Mouse (Mus musculus): ENCODE measurements around the gene Itpr1.

DNA sequence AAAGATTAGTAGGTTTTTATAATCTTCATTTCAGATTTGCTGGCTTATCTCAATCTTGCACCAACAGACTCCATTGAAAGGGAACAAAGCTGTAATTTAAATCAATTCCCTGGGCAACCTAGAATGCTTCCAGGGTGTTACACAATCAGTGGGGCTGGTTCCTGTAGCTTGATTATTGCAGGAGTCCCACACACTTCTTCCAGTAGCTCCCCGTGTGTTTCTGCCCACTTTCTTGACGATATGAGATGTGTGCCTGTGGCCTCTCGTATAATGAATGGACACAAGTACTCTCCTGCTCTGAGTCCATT, 37.0 kb downstream of the Itpr1 start:
- TF ChIP-seq GATA1 (IDR thresholded peaks at IDR 0.05; ENCODE audit: borderline replicate concordance, low read length) (no peak), CTCF (IDR thresholded peaks at IDR 0.05; ENCODE audit: low read depth, low read length) (no peak)
